Comparison of ENCODE assay signal across 12 mouse cellular contexts in the genomic region with DNA sequence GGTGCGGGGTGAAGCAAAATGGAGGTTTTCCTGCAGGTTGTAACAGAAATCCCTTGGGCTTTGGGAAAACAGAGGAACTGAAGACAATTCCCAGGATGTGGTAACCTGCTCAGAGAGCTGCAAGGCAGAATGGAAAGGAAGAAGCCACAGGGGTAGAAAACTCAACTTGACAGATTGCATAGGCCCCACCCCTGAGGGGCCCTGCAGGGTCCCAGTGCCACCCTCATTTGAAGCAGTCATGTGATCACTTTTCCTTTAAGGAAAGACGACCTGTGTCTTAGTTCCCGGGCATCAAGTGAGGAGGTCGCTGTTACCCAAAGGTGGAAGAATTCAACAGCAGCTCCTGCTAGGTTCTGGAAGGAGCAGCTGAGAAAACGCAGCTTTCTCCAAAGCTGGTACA. TPM values are rescaled to one million over a fixed set of nuclear protein-coding genes. Genes with fewer than 3 reads are reported as not detected.
DNase-seq lines count a peak whose midpoint lies in the region; ATAC-seq lines count a peak whose summit lies in the region.
"Had no signal": no experiment of that assay in that cellular context is flagged by ENCODE, and none has a peak within 500 bp of the region (broad histone marks: within the 10 kb centered on the region; RNA-seq: fewer than 3 reads in every experiment).

No protein-coding gene starts in this region.

- H3K36me3 ChIP-seq in heart, embryonic 10.5 days: no peaks in the 10 kb centered on the region
- H3K36me3 ChIP-seq in hindbrain, embryonic 15.5 days: no peaks in the 10 kb centered on the region
- no peaks in the 10 kb centered on the region for H3K36me3 ChIP-seq in midbrain, embryonic 15.5 days (replicated peaks)

- peaks cover 27% of the 10 kb centered on the region for H3K27me3 ChIP-seq in heart, embryonic 10.5 days (ENCODE audit: insufficient read depth, poor library complexity, severe bottlenecking)
- H3K27me3 ChIP-seq in hindbrain, embryonic 15.5 days: no peaks in the 10 kb centered on the region
- H3K27me3 ChIP-seq in midbrain, embryonic 15.5 days (replicated peaks): no peaks in the 10 kb centered on the region

- H3K9ac ChIP-seq in hindbrain, embryonic 15.5 days: no peak overlapping the region
- no peak overlapping the region for H3K9ac ChIP-seq in midbrain, embryonic 15.5 days

- DNase-seq in heart, embryonic 10.5 days (ENCODE audit: low spot score): no peak
- DNase-seq in heart, postnatal 25 days (ENCODE audit: low spot score): no peak
- DNase-seq in ZHBTc4 (ENCODE audit: low read depth, low spot score): peak; percentile 60
- no peak for DNase-seq in adipocyte (ENCODE audit: low spot score)
- no peak for DNase-seq in yolk sac, embryonic 10.5 days (ENCODE audit: low spot score)
- no peak for DNase-seq in left cerebral cortex, postnatal 14 days (ENCODE audit: low spot score in 2 of 2)
- DNase-seq: cerebellum, adult 9-10 months; heart, postnatal 4 days; right cerebral cortex, postnatal 4 days had no signal

- peak overlapping the region; percentile 14 for H3K4me2 ChIP-seq in hindbrain, embryonic 15.5 days
- peak overlapping the region; percentile 19 for H3K4me2 ChIP-seq in midbrain, embryonic 15.5 days

- ATAC-seq in hindbrain, embryonic 15.5 days (ENCODE audit: low FRiP score, low read depth): no peak
- ATAC-seq in midbrain, embryonic 15.5 days (replicated peaks): no peak

- H3K9me3 ChIP-seq in heart, embryonic 10.5 days: no peaks in the 10 kb centered on the region
- H3K9me3 ChIP-seq in hindbrain, embryonic 15.5 days: no peaks in the 10 kb centered on the region
- H3K9me3 ChIP-seq in midbrain, embryonic 15.5 days: no peaks in the 10 kb centered on the region
- H3K9me3 ChIP-seq: megakaryocyte, embryonic 14.5 days had no signal

- H3K4me3 ChIP-seq in heart, embryonic 10.5 days: no peak overlapping the region
- no peak overlapping the region for H3K4me3 ChIP-seq in hindbrain, embryonic 15.5 days
- H3K4me3 ChIP-seq in midbrain, embryonic 15.5 days: no peak overlapping the region
- H3K4me3 ChIP-seq: megakaryocyte, embryonic 14.5 days had no signal

- peaks cover 33% of the 10 kb centered on the region for H3K4me1 ChIP-seq in heart, embryonic 10.5 days
- H3K4me1 ChIP-seq in hindbrain, embryonic 15.5 days (replicated peaks): peaks cover 72% of the 10 kb centered on the region
- H3K4me1 ChIP-seq in midbrain, embryonic 15.5 days: peaks cover 65% of the 10 kb centered on the region

- H3K27ac ChIP-seq in heart, embryonic 10.5 days: 0 out of 2 replicates have a peak overlapping the region, but pooled peaks have one; percentile 69
- peak overlapping the region; percentile 78 for H3K27ac ChIP-seq in hindbrain, embryonic 15.5 days (replicated peaks)
- peak overlapping the region; percentile 88 for H3K27ac ChIP-seq in midbrain, embryonic 15.5 days

- 13% methylated on average over 5 of the region's 5 CpGs for WGBS in heart, embryonic 10.5 days
- 12% methylated on average over 5 of the region's 5 CpGs for WGBS in hindbrain, embryonic 15.5 days
- WGBS in midbrain, embryonic 15.5 days: 7% methylated on average over 5 of the region's 5 CpGs

- intact Hi-C loops in heart, postnatal 25 days (cut with DNase I): no loop called here
- intact Hi-C loops in left cerebral cortex, postnatal 14 days (cut with DNase I): no loop called here

RNA-seq across cellular contexts. Expression of gene Pipox, which starts 1.0 kb away (rescaled TPM):
- polyA plus RNA-seq in heart, embryonic 10.5 days (2016; fragmentation: Nextera tagmentation; extraction: Ambion mirVana): 2.0 and 3.0 TPM in 2 replicates
- total RNA-seq in heart, postnatal 25 days (2021): 1 to 10 TPM in 1 of 2 experiments, under 1 TPM in 1; 0.52 to 1.3 TPM
- 5.1 and 5.6 TPM in 2 replicates for polyA plus RNA-seq in hindbrain, embryonic 15.5 days (2015; fragmentation: Nextera tagmentation; extraction: Ambion mirVana)
- 5.7 and 6.7 TPM in 2 replicates for polyA plus RNA-seq in midbrain, embryonic 15.5 days (2015; fragmentation: Nextera tagmentation; extraction: Ambion mirVana)
- total RNA-seq in left cerebral cortex, postnatal 14 days (2021): under 1 TPM; 0.18 to 0.70 TPM

RNA-seq across cellular contexts. Expression of gene Sez6, which starts 37.7 kb away (rescaled TPM):
- 0.05 and 0.30 TPM in 2 replicates for polyA plus RNA-seq in heart, embryonic 10.5 days (2016; fragmentation: Nextera tagmentation; extraction: Ambion mirVana)
- under 1 TPM; 0.21 to 0.22 TPM for total RNA-seq in heart, postnatal 25 days (2021)
- 123 and 151 TPM in 2 replicates for polyA plus RNA-seq in hindbrain, embryonic 15.5 days (2015; fragmentation: Nextera tagmentation; extraction: Ambion mirVana)
- polyA plus RNA-seq in midbrain, embryonic 15.5 days (2015; fragmentation: Nextera tagmentation; extraction: Ambion mirVana): 159 and 162 TPM in 2 replicates
- total RNA-seq in left cerebral cortex, postnatal 14 days (2021): 100 to 1,000 TPM; 153 to 196 TPM

Comparison
In these comparisons a context has a peak if more than half of its experiments do, and no peak if none do; other contexts are left out.
1. RNA of gene Sez6, which starts 37.7 kb away (polyA plus RNA-seq): 159 to 162 TPM in midbrain, embryonic 15.5 days and 123 to 151 TPM in hindbrain, embryonic 15.5 days; 0.05 to 0.30 TPM in heart, embryonic 10.5 days; every median in the first group is over 10 times any median in the second.
2. Peak in every context shown above with its lines, with median percentiles within 50 percentile points of each other: H3K27ac ChIP-seq.